Mouse (Mus musculus) bone marrow, adult 2 months (tissue): Measurements from ENCODE around the gene Nkd1.

ENCODE experiments used
- CTCF ChIP-seq: fragments of 200-500 bp; IDR thresholded peaks from 2 replicates; pipeline ENCODE4 v1.5.1; 2011; ENCODE audit warnings: low read length, control low read depth; ENCODE audit not compliant: control insufficient read depth, insufficient read depth
- POLR2A ChIP-seq: fragments of 200-500 bp; IDR thresholded peaks from 2 replicates; pipeline ENCODE4 v1.6.1; 2011; ENCODE audit warnings: low read depth, mild to moderate bottlenecking, control low read depth, low read length, borderline replicate concordance; ENCODE audit not compliant: control insufficient read depth

- TF ChIP-seq CTCF (no peak), POLR2A (no peak)
Measured at GRCm38 (mm10) chr8:88488391-88488829, 32.7 kb upstream of the Nkd1 start.
